Mouse (Mus musculus): Measurements from ENCODE around the gene Fcgbp.

DNA sequence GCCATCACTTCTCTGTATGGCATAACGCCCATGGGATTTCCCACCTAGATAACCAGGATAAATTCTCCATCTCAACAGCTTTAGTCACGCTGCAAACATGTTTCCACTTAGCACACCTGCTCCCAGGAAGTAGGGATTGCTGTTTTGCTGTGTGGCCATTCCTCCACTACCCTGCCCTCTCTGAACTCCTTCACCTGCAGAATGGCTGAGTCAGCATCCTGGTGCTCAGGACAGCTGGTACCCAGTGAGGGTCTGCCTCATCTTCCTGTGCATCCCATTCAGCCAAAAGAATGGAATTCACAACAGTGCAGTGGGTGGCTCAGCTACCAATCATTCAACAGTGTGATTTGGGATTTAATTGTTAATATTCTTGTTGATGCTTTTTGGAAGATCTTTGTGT, 43.6 kb downstream of the Fcgbp start:
- TF ChIP-seq GATA1 (IDR thresholded peaks at IDR 0.05; ENCODE audit: borderline replicate concordance, low read length) (no peak), FLI1 (IDR thresholded peaks at IDR 0.05; ENCODE audit: low read length) (no peak)
